Mouse (Mus musculus): ENCODE results near the gene Ddx42.

Gene Ddx42

GRCm38 (mm10) chr11:106268326-106269059 lies 51.8 kb downstream of the Ddx42 start:
- peak; percentile 60 for DNase-seq (ENCODE audit: low spot score)

GRCm38 (mm10) chr11:106269060-106269431 lies 52.3 kb downstream of the Ddx42 start:
- DNase-seq (ENCODE audit: low spot score), result no peak

- DNase-seq (ENCODE audit: low spot score), result peak; percentile 45
These were observed 54.5 kb downstream of the Ddx42 start for GRCm38 (mm10) chr11:106271131-106271793.

GRCm38 (mm10) chr11:106271794-106272643 lies 55.3 kb downstream of the Ddx42 start:
- peak; percentile 39 for DNase-seq (ENCODE audit: low spot score)

- DNase-seq (ENCODE audit: low spot score), result peak; percentile 100
These were observed 56.1 kb downstream of the Ddx42 start, which contains the start of gene Smarcd2 for GRCm38 (mm10) chr11:106272644-106273310. Gene Smarcd2 (minus strand): TSS chr11:106272972.

- DNase-seq (ENCODE audit: low spot score), result no peak
These were observed 56.6 kb downstream of the Ddx42 start for GRCm38 (mm10) chr11:106273311-106273684.

GRCm38 (mm10) chr11:106273811-106274210 lies 57.1 kb downstream of the Ddx42 start:
- no peak for DNase-seq (ENCODE audit: low spot score)

GRCm38 (mm10) chr11:106274374-106274773 lies 57.6 kb downstream of the Ddx42 start:
- DNase-seq (ENCODE audit: low spot score), result no peak

- peak; percentile 51 for DNase-seq (ENCODE audit: low spot score)
These were observed 58.3 kb downstream of the Ddx42 start for GRCm38 (mm10) chr11:106274971-106275411.

GRCm38 (mm10) chr11:106276454-106276853 lies 59.7 kb downstream of the Ddx42 start, which contains the start of gene Tcam1:
Gene Tcam1 (plus strand): TSS chr11:106276672.
- DNase-seq (ENCODE audit: low spot score), result peak; percentile 96

GRCm38 (mm10) chr11:106282452-106282851 lies 65.7 kb downstream of the Ddx42 start:
- DNase-seq (ENCODE audit: low spot score), result no peak

- no peak for DNase-seq (ENCODE audit: low spot score)
These were observed 66.6 kb downstream of the Ddx42 start for GRCm38 (mm10) chr11:106283371-106283770.

- DNase-seq (ENCODE audit: low spot score), result no peak
These were observed 67.4 kb downstream of the Ddx42 start for GRCm38 (mm10) chr11:106284126-106284525.

GRCm38 (mm10) chr11:106286206-106286605 lies 69.5 kb downstream of the Ddx42 start:
- DNase-seq (ENCODE audit: low spot score), result no peak

GRCm38 (mm10) chr11:106286987-106287386 lies 70.3 kb downstream of the Ddx42 start:
- no peak for DNase-seq (ENCODE audit: low spot score)

GRCm38 (mm10) chr11:106289369-106289768 lies 72.6 kb downstream of the Ddx42 start:
- no peak for DNase-seq (ENCODE audit: low spot score)

GRCm38 (mm10) chr11:106290376-106290775 lies 73.7 kb downstream of the Ddx42 start:
- no peak for DNase-seq (ENCODE audit: low spot score)

GRCm38 (mm10) chr11:106291861-106292260 lies 75.1 kb downstream of the Ddx42 start:
- no peak for DNase-seq (ENCODE audit: low spot score)
